Mouse (Mus musculus) testis, adult 2 months (tissue): ENCODE measurements around the gene Cactin. TPM values are rescaled to one million over a fixed set of nuclear protein-coding genes. Genes with fewer than 3 reads are reported as not detected.

Source experiments
- H3K27ac ChIP-seq: fragments of 200-500 bp; 2 replicates; pipeline ENCODE4 v1.5.1; 2012; ENCODE audit warnings: low read depth, low read length; ENCODE audit not compliant: control insufficient read depth, insufficient read depth
- H3K27me3 ChIP-seq: fragments of 200-500 bp; 2 replicates; pipeline ENCODE4 v1.6.1; 2012; ENCODE audit warnings: mild to moderate bottlenecking, low read length, moderate library complexity; ENCODE audit not compliant: control insufficient read depth, insufficient read depth
- H3K36me3 ChIP-seq: fragments of 200-500 bp; 2 replicates; pipeline ENCODE4 v1.6.1; 2012; ENCODE audit warnings: mild to moderate bottlenecking, low read length; ENCODE audit not compliant: control insufficient read depth, insufficient read depth
- H3K4me1 ChIP-seq: fragments of 200-500 bp; 2 replicates; pipeline ENCODE4 v1.6.1; 2012; ENCODE audit warnings: low read length; ENCODE audit not compliant: control insufficient read depth, insufficient read depth
- H3K4me3 ChIP-seq: fragments of 200-500 bp; 2 replicates; pipeline ENCODE4 v1.5.1; 2012; ENCODE audit warnings: low read depth, mild to moderate bottlenecking, low read length, moderate library complexity, mixed read lengths; ENCODE audit not compliant: control insufficient read depth
- CTCF ChIP-seq: fragments of 200-500 bp; IDR thresholded peaks from 2 replicates; pipeline ENCODE4 v1.5.1; 2012; ENCODE audit warnings: low read depth, mild to moderate bottlenecking, inconsistent platforms, low read length, moderate library complexity; ENCODE audit not compliant: control insufficient read depth, insufficient read depth, insufficient replicate concordance
- POLR2A ChIP-seq: fragments of 200-500 bp; IDR thresholded peaks from 2 replicates; pipeline ENCODE4 v1.6.1; 2012; ENCODE audit warnings: low read depth, mild to moderate bottlenecking, inconsistent platforms, low read length, moderate library complexity; ENCODE audit not compliant: control insufficient read depth
- polyA plus RNA-seq: library from polyadenylated mRNA; depleted of rRNA; stranded (reverse); fragments of >200 nt; gene quantifications from 2 replicates; pipeline ENCODE4 v1.2.3, GENCODE M21; 2012; rRNA removed

The Cactin gene
- polyA plus RNA-seq, 1 experiment: 13.4 TPM

GRCm38 (mm10) chr10:81367207-81367495 is 46.2 kb downstream of the Cactin start:
- H3K27me3 ChIP-seq: no peaks in the 10 kb centered on the region
- H3K4me1 ChIP-seq: peaks cover 19% of the 10 kb centered on the region
- TF ChIP-seq POLR2A: no peak
- no peak for TF ChIP-seq CTCF
- H3K36me3 ChIP-seq: no peaks in the 10 kb centered on the region; the same call in 1 of the 2 replicates
- H3K4me3 ChIP-seq: no peak overlapping the region
- no peak overlapping the region for H3K27ac ChIP-seq

- Histone ChIP-seq H3K4me1 (peaks cover 10% of the 10 kb centered on the region), H3K27ac (no peak overlapping the region), H3K4me3 (no peak overlapping the region), H3K36me3 (no peaks in the 10 kb centered on the region), H3K27me3 (no peaks in the 10 kb centered on the region)
- TF ChIP-seq POLR2A: no peak
- no peak for TF ChIP-seq CTCF
These were observed 54.4 kb downstream of the Cactin start for GRCm38 (mm10) chr10:81375322-81375721.

Other genes starting within 250 kb of the Cactin start
- 0.40 and 0.70 TPM in 2 replicates for gene Creb3l3, start 222.2 kb upstream of the Cactin start, polyA plus RNA-seq
- gene Map2k2, start 215.2 kb upstream of the Cactin start, polyA plus RNA-seq: 147 and 192 TPM in 2 replicates
- gene Zbtb7a, start 185.9 kb upstream of the Cactin start, polyA plus RNA-seq: 5.6 and 6.0 TPM in 2 replicates
- gene Pias4, start 153.2 kb upstream of the Cactin start, polyA plus RNA-seq: 164 and 184 TPM in 2 replicates
- gene Eef2, start 144.5 kb upstream of the Cactin start, polyA plus RNA-seq: 1,507 and 1,673 TPM in 2 replicates
- 52.6 and 61.6 TPM in 2 replicates for gene Dapk3, start 138.1 kb upstream of the Cactin start, polyA plus RNA-seq
- 1.4 and 1.8 TPM in 2 replicates for gene 4930442H23Rik, start 137.3 kb upstream of the Cactin start, polyA plus RNA-seq
- gene Nmrk2, start 119.1 kb upstream of the Cactin start, polyA plus RNA-seq: not detected in 2 replicates
- gene Atcay, start 90.3 kb upstream of the Cactin start, polyA plus RNA-seq: 0.25 and 0.26 TPM in 2 replicates
- gene Zfr2, start 87.9 kb upstream of the Cactin start, polyA plus RNA-seq: 11.6 and 12.5 TPM in 2 replicates
- 3.0 and 3.5 TPM in 2 replicates for gene Matk, start 68.2 kb upstream of the Cactin start, polyA plus RNA-seq
- 181 and 261 TPM in 2 replicates for gene Mrpl54, start 54.2 kb upstream of the Cactin start, polyA plus RNA-seq
- gene Apba3, start 54.1 kb upstream of the Cactin start, polyA plus RNA-seq: 53.5 and 77.2 TPM in 2 replicates
- 0.56 and 0.99 TPM in 2 replicates for gene Tjp3, start 29.5 kb upstream of the Cactin start, polyA plus RNA-seq
- 10.1 and 10.4 TPM in 2 replicates for gene Pip5k1c, start 28.1 kb upstream of the Cactin start, polyA plus RNA-seq
- gene Tbxa2r, start 7.6 kb downstream of the Cactin start, polyA plus RNA-seq: 0.47 and 0.91 TPM in 2 replicates
- gene Gipc3, start 22.2 kb downstream of the Cactin start, polyA plus RNA-seq: 3.3 and 4.1 TPM in 2 replicates
- 23.0 and 27.7 TPM in 2 replicates for gene Hmg20b, start 29.4 kb downstream of the Cactin start, polyA plus RNA-seq
- 33.1 and 39.7 TPM in 2 replicates for gene Mfsd12, start 36.4 kb downstream of the Cactin start, polyA plus RNA-seq
- 273 and 296 TPM in 2 replicates for gene 4930404N11Rik, start 44.7 kb downstream of the Cactin start, polyA plus RNA-seq
- 161 and 178 TPM in 2 replicates for gene Fzr1, start 57.4 kb downstream of the Cactin start, polyA plus RNA-seq
- 38.5 and 46.3 TPM in 2 replicates for gene Dohh, start 63.3 kb downstream of the Cactin start, polyA plus RNA-seq
- 1.2 and 1.6 TPM in 2 replicates for gene Gm48551, start 63.4 kb downstream of the Cactin start, polyA plus RNA-seq
- gene Gm48552, start 67.9 kb downstream of the Cactin start, polyA plus RNA-seq: 0.65 TPM in 1 of 2 replicates, not detected in the other
- gene Smim24, start 71.9 kb downstream of the Cactin start, polyA plus RNA-seq: 3,568 and 3,612 TPM in 2 replicates
- gene Nfic, start 134.5 kb downstream of the Cactin start, polyA plus RNA-seq: 9.8 and 9.9 TPM in 2 replicates
- gene Celf5, start 161.6 kb downstream of the Cactin start, polyA plus RNA-seq: 147 and 163 TPM in 2 replicates
- 70.4 and 71.3 TPM in 2 replicates for gene Ncln, start 175.3 kb downstream of the Cactin start, polyA plus RNA-seq
- 0.04 and 0.13 TPM in 2 replicates for gene S1pr4, start 179.0 kb downstream of the Cactin start, polyA plus RNA-seq
- gene Gna15, start 203.1 kb downstream of the Cactin start, polyA plus RNA-seq: 1.0 and 1.2 TPM in 2 replicates
- gene Gna11, start 224.1 kb downstream of the Cactin start, polyA plus RNA-seq: 26.3 and 28.9 TPM in 2 replicates
- 154 and 172 TPM in 2 replicates for gene Aes, start 238.4 kb downstream of the Cactin start, polyA plus RNA-seq